Mouse (Mus musculus): ENCODE measurements around the gene Mxra8. TPM values are rescaled to one million over a fixed set of nuclear protein-coding genes. Genes with fewer than 3 reads are reported as not detected.

Gene Mxra8
- polyA plus RNA-seq, 1 experiment from 2014 or later, result 79.4 TPM

DNA sequence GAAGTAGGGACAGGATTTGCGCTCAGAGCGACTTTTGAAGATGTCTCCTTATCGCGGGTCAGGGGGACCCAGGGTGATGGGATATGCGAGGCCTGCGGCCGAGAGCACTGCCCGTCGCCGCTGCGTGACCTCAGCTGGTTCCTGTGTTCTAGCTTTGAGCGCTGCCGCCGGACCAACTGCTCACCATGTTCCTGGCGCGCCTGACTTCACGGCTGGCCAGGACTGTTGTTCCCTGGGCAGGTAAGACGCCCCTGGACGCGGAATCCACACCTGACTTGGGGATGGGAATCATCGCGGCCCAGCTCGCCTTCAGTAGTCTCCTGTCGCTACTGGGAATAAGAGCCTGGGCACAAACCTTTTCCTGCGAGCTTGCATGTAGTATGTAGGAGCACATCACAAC lies 7.6 kb upstream of the Mxra8 start:
- H3K9ac ChIP-seq (ENCODE audit: low read length), result peak overlapping the region; percentile 85
- WGBS, result under 1% methylated on average over 25 of the region's 25 CpGs
- TF ChIP-seq CTCF (IDR thresholded peaks at IDR 0.05; ENCODE audit: low read depth), result no peak
- TF ChIP-seq EP300 (optimal IDR thresholded peaks at IDR 0.05), result no peak
- H3K4me1 ChIP-seq (replicated peaks; ENCODE audit: control insufficient read depth, insufficient read depth), result no peaks in the 10 kb centered on the region
- peak overlapping the region; percentile 85 for H3K27ac ChIP-seq (replicated peaks)
- no peaks in the 10 kb centered on the region for H3K27me3 ChIP-seq (ENCODE audit: control insufficient read depth, insufficient read depth, low read length)
- DNase-seq (ENCODE audit: low spot score) (peak; percentile 62), ATAC-seq (ENCODE audit: low FRiP score, low TSS enrichment) (peak; percentile 16)
- H3K36me3 ChIP-seq (ENCODE audit: control insufficient read depth, insufficient read depth, low read length), result no peaks in the 10 kb centered on the region
- peak overlapping the region; percentile 93 for H3K4me2 ChIP-seq (replicated peaks; ENCODE audit: low read depth)
- peak overlapping the region; percentile 78 for H3K4me3 ChIP-seq (ENCODE audit: low read depth, low read length)
- no peaks in the 10 kb centered on the region for H3K9me3 ChIP-seq (ENCODE audit: control insufficient read depth, low read length)

- peak overlapping the region; percentile 78 for H3K4me3 ChIP-seq (ENCODE audit: low read depth, low read length)
- H3K4me2 ChIP-seq (replicated peaks; ENCODE audit: low read depth), result peak overlapping the region; percentile 93
- no peaks in the 10 kb centered on the region for H3K27me3 ChIP-seq (ENCODE audit: control insufficient read depth, insufficient read depth, low read length)
- H3K27ac ChIP-seq (replicated peaks), result peak overlapping the region; percentile 85; the same call in 1 of the 2 replicates
- H3K36me3 ChIP-seq (ENCODE audit: control insufficient read depth, insufficient read depth, low read length), result no peaks in the 10 kb centered on the region
- no peaks in the 10 kb centered on the region for H3K4me1 ChIP-seq (replicated peaks; ENCODE audit: control insufficient read depth, insufficient read depth)
- WGBS, result 54% methylated on average over 10 of the region's 10 CpGs
- ATAC-seq (ENCODE audit: low FRiP score, low TSS enrichment), result no peak
- peak overlapping the region; percentile 85 for H3K9ac ChIP-seq (ENCODE audit: low read length)
- H3K9me3 ChIP-seq (ENCODE audit: control insufficient read depth, low read length), result no peaks in the 10 kb centered on the region
- no peak for TF ChIP-seq CTCF (IDR thresholded peaks at IDR 0.05; ENCODE audit: low read depth)
- no peak for TF ChIP-seq EP300 (optimal IDR thresholded peaks at IDR 0.05)
- no peak for DNase-seq (ENCODE audit: low spot score)
Measured at GRCm38 (mm10) chr4:155832321-155832720, 7.2 kb upstream of the Mxra8 start.

DNA sequence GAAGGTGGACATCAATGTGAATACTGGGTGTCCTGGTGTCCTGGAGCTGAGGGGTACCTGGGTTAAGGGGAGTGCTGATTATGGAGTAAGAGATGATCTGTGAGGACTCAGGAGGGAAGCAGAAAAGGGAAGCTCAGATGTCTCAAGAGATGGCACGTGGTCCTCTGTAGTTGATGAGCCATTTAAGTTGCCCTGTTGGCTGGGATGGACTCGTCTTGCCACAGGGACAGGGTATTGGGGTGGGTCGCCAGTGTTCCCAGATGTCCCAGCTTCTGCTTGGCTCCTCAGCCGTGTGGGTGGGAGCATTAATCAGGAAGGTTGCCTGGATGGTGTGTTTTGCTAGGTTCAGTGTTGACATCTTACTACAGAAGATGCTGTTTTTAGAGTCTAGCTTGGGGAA lies 6.2 kb upstream of the Mxra8 start:
- no peaks in the 10 kb centered on the region for H3K9me3 ChIP-seq (ENCODE audit: control insufficient read depth, low read length)

DNA sequence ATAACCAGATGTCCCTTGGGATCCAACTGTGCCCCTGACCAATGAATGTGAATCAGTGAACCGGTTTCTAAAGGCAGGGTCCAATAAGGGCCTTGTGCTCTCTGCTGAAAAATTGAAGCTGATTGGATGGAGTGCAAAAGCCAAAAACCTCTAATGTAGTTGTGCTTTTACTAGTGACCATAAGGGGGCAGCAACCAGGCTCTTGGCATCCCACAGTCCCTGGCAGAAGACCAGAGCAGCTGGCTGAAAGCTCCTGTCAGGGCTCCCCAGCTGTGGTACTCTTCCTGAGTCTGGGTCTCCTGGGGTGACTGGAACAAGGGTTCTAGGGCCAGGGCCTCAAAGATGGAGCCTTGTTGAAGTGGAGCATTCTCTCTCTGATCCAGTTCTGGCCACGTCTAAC lies 5.6 kb upstream of the Mxra8 start:
- TF ChIP-seq CTCF (IDR thresholded peaks at IDR 0.05; ENCODE audit: low read depth) (peak; percentile 86), EP300 (optimal IDR thresholded peaks at IDR 0.05) (peak; percentile 20)
- H3K36me3 ChIP-seq (ENCODE audit: control insufficient read depth, insufficient read depth, low read length), result no peaks in the 10 kb centered on the region
- no peak overlapping the region for H3K9ac ChIP-seq (ENCODE audit: low read length)
- H3K9me3 ChIP-seq (ENCODE audit: control insufficient read depth, low read length), result no peaks in the 10 kb centered on the region
- H3K4me1 ChIP-seq (replicated peaks; ENCODE audit: control insufficient read depth, insufficient read depth), result no peaks in the 10 kb centered on the region
- DNase-seq (ENCODE audit: low spot score) (peak; percentile 80), ATAC-seq (ENCODE audit: low FRiP score, low TSS enrichment) (peak; percentile 8; the same call in 1 of the 2 replicates)
- no peaks in the 10 kb centered on the region for H3K27me3 ChIP-seq (ENCODE audit: control insufficient read depth, insufficient read depth, low read length)
- 7% methylated on average over 2 of the region's 2 CpGs for WGBS
- no peak overlapping the region for H3K4me2 ChIP-seq (replicated peaks; ENCODE audit: low read depth)
- H3K27ac ChIP-seq (replicated peaks), result peak overlapping the region; percentile 81
- H3K4me3 ChIP-seq (ENCODE audit: low read depth, low read length), result no peak overlapping the region

More for the DNA sequence above, 6.2 kb upstream of the Mxra8 start:
- 79% methylated on average over 4 of the region's 4 CpGs for WGBS
- no peak overlapping the region for H3K4me3 ChIP-seq (ENCODE audit: low read depth, low read length)
- TF ChIP-seq EP300 (optimal IDR thresholded peaks at IDR 0.05), result no peak
- no peak for TF ChIP-seq CTCF (IDR thresholded peaks at IDR 0.05; ENCODE audit: low read depth)
- ATAC-seq (ENCODE audit: low FRiP score, low TSS enrichment) (no peak), DNase-seq (ENCODE audit: low spot score) (no peak)
- no peaks in the 10 kb centered on the region for H3K27me3 ChIP-seq (ENCODE audit: control insufficient read depth, insufficient read depth, low read length)
- no peak overlapping the region for H3K27ac ChIP-seq (replicated peaks)
- no peaks in the 10 kb centered on the region for H3K4me1 ChIP-seq (replicated peaks; ENCODE audit: control insufficient read depth, insufficient read depth)
- H3K36me3 ChIP-seq (ENCODE audit: control insufficient read depth, insufficient read depth, low read length), result no peaks in the 10 kb centered on the region
- H3K9ac ChIP-seq (ENCODE audit: low read length), result no peak overlapping the region
- H3K4me2 ChIP-seq (replicated peaks; ENCODE audit: low read depth), result no peak overlapping the region

- no peaks in the 10 kb centered on the region for H3K9me3 ChIP-seq (ENCODE audit: control insufficient read depth, low read length)
- no peaks in the 10 kb centered on the region for H3K27me3 ChIP-seq (ENCODE audit: control insufficient read depth, insufficient read depth, low read length)
- DNase-seq (ENCODE audit: low spot score) (no peak), ATAC-seq (ENCODE audit: low FRiP score, low TSS enrichment) (no peak)
- no peaks in the 10 kb centered on the region for H3K36me3 ChIP-seq (ENCODE audit: control insufficient read depth, insufficient read depth, low read length)
- 56% methylated on average over 11 of the region's 11 CpGs for WGBS
- peak overlapping the region; percentile 18 for H3K4me2 ChIP-seq (replicated peaks; ENCODE audit: low read depth)
- H3K9ac ChIP-seq (ENCODE audit: low read length), result no peak overlapping the region
- H3K4me3 ChIP-seq (ENCODE audit: low read depth, low read length), result no peak overlapping the region
- no peak for TF ChIP-seq CTCF (IDR thresholded peaks at IDR 0.05; ENCODE audit: low read depth)
- TF ChIP-seq EP300 (optimal IDR thresholded peaks at IDR 0.05), result no peak
- 0 out of 2 replicates have a peak, but pooled peaks cover 3% of the 10 kb centered on the region for H3K4me1 ChIP-seq (replicated peaks; ENCODE audit: control insufficient read depth, insufficient read depth)
- H3K27ac ChIP-seq (replicated peaks), result peak overlapping the region; percentile 97
Measured at GRCm38 (mm10) chr4:155837404-155838010, 2.0 kb upstream of the Mxra8 start.

All from stomach, postnatal 0 days (tissue).